Mouse (Mus musculus) liver, embryonic 13.5 days (tissue): ENCODE data around the gene D430019H16Rik. TPM values are rescaled to one million over a fixed set of nuclear protein-coding genes. Genes with fewer than 3 reads are reported as not detected.

Experiments
- ATAC-seq: fragments of 200-750 bp; cut with Nextera tagmentation; 2 replicates; pipeline ENCODE4 v1.8.0; 2017; ENCODE audit warnings: low read depth, mild to moderate bottlenecking, moderate number of reproducible peaks, moderate library complexity
- DNase-seq: peaks from one replicate; pipeline ENCODE4 v3.0.0; 2022
- H3K27ac ChIP-seq: fragments of 300-500 bp; sonication (generic); 2 replicates; pipeline ENCODE4 v1.5.1; 2015; ENCODE audit warnings: moderate library complexity, mild to moderate bottlenecking, inconsistent platforms
- H3K27me3 ChIP-seq: fragments of 300-500 bp; sonication (generic); 2 replicates; pipeline ENCODE4 v1.6.1; 2015; ENCODE audit warnings: mild to moderate bottlenecking, inconsistent platforms
- H3K36me3 ChIP-seq: fragments of 300-500 bp; sonication (generic); 2 replicates; pipeline ENCODE4 v1.6.1; 2015; ENCODE audit warnings: mild to moderate bottlenecking, inconsistent platforms
- H3K4me1 ChIP-seq: fragments of 300-500 bp; sonication (generic); replicated peaks from 2 replicates; pipeline ENCODE4 v1.6.1; 2015; ENCODE audit warnings: inconsistent platforms
- H3K4me2 ChIP-seq: fragments of 300-500 bp; sonication (generic); 2 replicates; pipeline ENCODE4 v1.6.1; 2015; ENCODE audit warnings: inconsistent platforms, mild to moderate bottlenecking, moderate library complexity
- H3K4me3 ChIP-seq: fragments of 300-500 bp; sonication (generic); replicated peaks from 2 replicates; pipeline ENCODE4 v1.5.1; 2015; ENCODE audit warnings: mild to moderate bottlenecking, inconsistent platforms
- H3K9ac ChIP-seq: fragments of 300-500 bp; sonication (generic); 2 replicates; pipeline ENCODE4 v1.6.1; 2015; ENCODE audit warnings: mild to moderate bottlenecking, inconsistent platforms
- H3K9me3 ChIP-seq: fragments of 300-500 bp; sonication (generic); replicated peaks from 2 replicates; pipeline ENCODE4 v1.6.1; 2016; ENCODE audit warnings: inconsistent platforms
- whole genome bisulfite sequencing: fragments of 180-500 bp; shearing (Covaris S2); methylation state at CpG from one replicate; pipeline ENCODE4 v1.1.7; 2015; ENCODE audit not compliant: insufficient replicate concordance; 5-methylcytosine and 5-hydroxymethylcytosine counted together
- polyA plus RNA-seq: library from polyadenylated mRNA; unstranded; fragments of >200 nt; fragmentation: Nextera tagmentation; extraction: Ambion mirVana; gene quantifications from 2 replicates; pipeline ENCODE4 v1.2.1, GENCODE M21; 2015

The D430019H16Rik gene
- polyA plus RNA-seq, 1 experiment from 2014 or later, result 0.09 TPM

GRCm38 (mm10) chr12:105490794-105491193, 37.1 kb downstream of the D430019H16Rik start:
- ATAC-seq (no peak; the same call in 1 of the 2 replicates), DNase-seq (no peak)
- 40% methylated on average over 6 of the region's 6 CpGs for WGBS
- H3K9me3 ChIP-seq, result no peaks in the 10 kb centered on the region
- no peak overlapping the region for H3K4me2 ChIP-seq
- no peak overlapping the region for H3K4me3 ChIP-seq
- H3K27me3 ChIP-seq, result no peaks in the 10 kb centered on the region
- no peaks in the 10 kb centered on the region for H3K4me1 ChIP-seq
- no peaks in the 10 kb centered on the region for H3K36me3 ChIP-seq
- H3K27ac ChIP-seq, result no peak overlapping the region
- no peak overlapping the region for H3K9ac ChIP-seq

- Histone ChIP-seq H3K4me3 (no peak overlapping the region), H3K36me3 (no peaks in the 10 kb centered on the region), H3K9ac (no peak overlapping the region), H3K4me2 (no peak overlapping the region), H3K9me3 (no peaks in the 10 kb centered on the region), H3K27ac (no peak overlapping the region), H3K4me1 (no peaks in the 10 kb centered on the region), H3K27me3 (no peaks in the 10 kb centered on the region)
- WGBS, result 63% methylated on average over 5 of the region's 5 CpGs
- ATAC-seq (no peak), DNase-seq (no peak)
Observed at GRCm38 (mm10) chr12:105494796-105495195, 41.1 kb downstream of the D430019H16Rik start.

GRCm38 (mm10) chr12:105497894-105498293, 44.2 kb downstream of the D430019H16Rik start:
- no peaks in the 10 kb centered on the region for H3K4me1 ChIP-seq
- H3K9me3 ChIP-seq, result no peaks in the 10 kb centered on the region
- ATAC-seq (no peak), DNase-seq (peak; percentile 29)
- H3K27ac ChIP-seq, result no peak overlapping the region
- WGBS, result 17% methylated on average over 6 of the region's 6 CpGs
- no peaks in the 10 kb centered on the region for H3K27me3 ChIP-seq
- no peak overlapping the region for H3K9ac ChIP-seq
- H3K36me3 ChIP-seq, result no peaks in the 10 kb centered on the region
- H3K4me3 ChIP-seq, result no peak overlapping the region
- H3K4me2 ChIP-seq, result no peak overlapping the region

- Histone ChIP-seq H3K4me3 (no peak overlapping the region), H3K9ac (no peak overlapping the region), H3K4me1 (no peaks in the 10 kb centered on the region), H3K36me3 (no peaks in the 10 kb centered on the region), H3K4me2 (no peak overlapping the region), H3K9me3 (no peaks in the 10 kb centered on the region), H3K27me3 (no peaks in the 10 kb centered on the region), H3K27ac (no peak overlapping the region)
- DNase-seq, result no peak
- WGBS, result 75% methylated on average over 7 of the region's 7 CpGs
- no peak for ATAC-seq
Observed at GRCm38 (mm10) chr12:105498423-105498822, 44.8 kb downstream of the D430019H16Rik start.

DNA sequence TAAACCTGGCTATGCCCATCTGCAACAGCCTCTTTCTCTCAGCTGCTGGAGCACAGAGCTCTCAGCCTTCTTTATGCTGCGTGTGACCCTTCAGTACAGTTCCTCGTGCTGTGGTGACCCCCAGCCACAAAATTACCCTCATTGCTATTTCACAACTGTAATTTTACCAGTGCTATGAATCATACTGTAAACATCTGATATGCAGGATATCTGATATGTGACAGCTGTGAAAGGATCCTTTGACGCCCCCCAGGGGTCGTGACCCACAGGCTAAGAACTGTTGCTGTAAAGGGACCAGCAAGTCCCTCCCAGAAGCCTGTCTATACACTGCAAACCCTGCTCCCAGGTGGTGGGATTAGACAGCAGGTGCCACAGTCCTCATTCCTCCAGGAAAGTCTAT, 45.2 kb downstream of the D430019H16Rik start:
- Histone ChIP-seq H3K27me3 (no peaks in the 10 kb centered on the region), H3K9ac (no peak overlapping the region), H3K9me3 (no peaks in the 10 kb centered on the region), H3K4me2 (no peak overlapping the region), H3K4me1 (no peaks in the 10 kb centered on the region), H3K27ac (no peak overlapping the region), H3K36me3 (no peaks in the 10 kb centered on the region), H3K4me3 (no peak overlapping the region)
- no peak for DNase-seq
- 45% methylated on average over 4 of the region's 4 CpGs for WGBS
- no peak for ATAC-seq

- Histone ChIP-seq H3K4me3 (no peak overlapping the region), H3K36me3 (no peaks in the 10 kb centered on the region), H3K27me3 (no peaks in the 10 kb centered on the region), H3K4me2 (no peak overlapping the region), H3K9me3 (no peaks in the 10 kb centered on the region), H3K4me1 (no peaks in the 10 kb centered on the region), H3K9ac (no peak overlapping the region), H3K27ac (no peak overlapping the region)
- 55% methylated on average over 5 of the region's 5 CpGs for WGBS
- no peak for ATAC-seq
- no peak for DNase-seq
Observed at GRCm38 (mm10) chr12:105500940-105501339, 47.3 kb downstream of the D430019H16Rik start.

DNA sequence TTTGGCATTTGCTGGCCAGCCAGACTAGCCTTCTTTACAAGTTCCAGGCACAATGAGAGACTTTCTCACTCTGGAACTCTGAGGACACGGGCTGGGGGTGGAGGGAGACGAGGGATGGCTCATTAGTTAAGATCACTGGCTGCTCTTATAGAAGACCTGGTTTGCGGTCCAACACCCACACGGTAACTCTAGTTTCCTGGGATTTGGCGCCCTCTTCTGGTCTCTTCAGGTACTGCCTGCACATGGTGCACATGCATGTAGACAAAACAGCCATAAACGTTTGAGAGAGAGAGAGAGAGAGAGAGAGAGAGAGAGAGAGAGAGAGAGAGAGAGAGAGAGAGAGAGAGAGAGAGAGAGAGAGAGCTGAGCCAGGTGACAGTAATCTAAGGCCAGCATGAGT, 51.1 kb downstream of the D430019H16Rik start:
- ATAC-seq (no peak), DNase-seq (no peak)
- no peaks in the 10 kb centered on the region for H3K9me3 ChIP-seq
- WGBS, result 49% methylated on average over 6 of the region's 6 CpGs
- H3K27me3 ChIP-seq, result no peaks in the 10 kb centered on the region
- no peak overlapping the region for H3K9ac ChIP-seq
- H3K36me3 ChIP-seq, result no peaks in the 10 kb centered on the region
- H3K4me2 ChIP-seq, result no peak overlapping the region
- H3K4me1 ChIP-seq, result no peaks in the 10 kb centered on the region
- H3K4me3 ChIP-seq, result no peak overlapping the region
- no peak overlapping the region for H3K27ac ChIP-seq

DNA sequence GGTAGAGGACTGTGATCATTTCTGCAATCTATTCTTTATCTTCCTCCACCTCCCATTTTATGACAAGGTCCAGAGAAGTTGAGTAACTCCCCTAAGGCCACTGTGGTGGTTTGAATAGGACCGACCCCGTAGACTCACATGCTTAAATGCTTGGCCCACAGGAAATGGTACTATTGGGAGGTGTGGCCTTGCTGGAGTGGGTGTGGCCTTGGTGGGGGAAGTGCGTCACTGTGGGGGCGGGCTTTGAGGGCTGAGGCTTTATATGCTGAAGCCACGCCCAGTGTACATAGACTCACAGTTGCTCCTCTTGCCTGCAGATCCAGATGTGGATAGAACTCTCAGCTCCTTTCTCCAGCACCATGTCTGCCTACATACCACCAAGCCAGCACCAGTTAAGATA, 57.5 kb downstream of the D430019H16Rik start:
- Histone ChIP-seq H3K4me3 (no peak overlapping the region), H3K27me3 (no peaks in the 10 kb centered on the region), H3K36me3 (no peaks in the 10 kb centered on the region), H3K4me2 (no peak overlapping the region), H3K9me3 (no peaks in the 10 kb centered on the region), H3K9ac (no peak overlapping the region), H3K4me1 (no peaks in the 10 kb centered on the region), H3K27ac (no peak overlapping the region)
- ATAC-seq (no peak), DNase-seq (no peak)
- WGBS, result 56% methylated on average over 5 of the region's 5 CpGs

DNA sequence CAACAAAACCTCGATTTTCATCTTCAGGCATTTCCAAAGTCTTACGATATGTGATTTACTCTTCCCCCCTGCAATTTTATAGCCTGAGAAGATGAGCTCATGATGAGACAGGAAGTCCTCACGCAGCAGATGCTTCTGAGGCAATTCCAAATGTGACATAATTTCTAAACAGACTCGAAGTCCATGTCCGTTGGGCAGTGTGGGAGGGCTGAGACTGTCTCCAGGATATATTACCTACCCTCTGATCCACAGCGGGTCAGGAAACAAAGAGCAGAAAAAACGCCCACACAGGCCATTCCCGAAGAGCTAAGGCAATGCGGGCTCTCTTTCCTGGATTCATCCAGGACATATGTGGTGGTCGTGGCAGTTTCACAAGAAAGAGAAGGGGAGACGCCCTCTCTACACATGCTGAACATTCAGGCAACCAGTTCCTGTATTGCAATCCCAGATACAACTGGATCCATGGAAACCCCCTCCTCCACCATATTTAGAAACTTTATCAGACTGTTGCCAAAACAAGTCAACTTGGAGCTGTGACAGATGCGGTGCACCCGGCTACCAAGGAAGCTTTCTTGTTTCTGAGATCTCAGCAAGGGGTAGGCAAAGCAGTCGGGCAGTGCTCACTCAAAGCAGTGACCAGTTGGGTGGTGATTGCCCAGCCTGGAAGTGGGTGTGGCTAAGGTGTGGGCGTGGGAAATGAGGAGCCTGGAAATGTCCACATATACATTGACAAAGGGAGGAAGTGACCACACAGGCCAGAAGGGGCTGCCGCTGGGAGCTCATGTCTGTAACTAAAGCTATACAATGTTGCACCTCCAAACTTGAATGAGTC, 58.2 kb downstream of the D430019H16Rik start:
- Histone ChIP-seq H3K9ac (no peak overlapping the region), H3K27ac (no peak overlapping the region), H3K9me3 (no peaks in the 10 kb centered on the region), H3K27me3 (no peaks in the 10 kb centered on the region), H3K36me3 (no peaks in the 10 kb centered on the region), H3K4me3 (no peak overlapping the region), H3K4me2 (no peak overlapping the region), H3K4me1 (no peaks in the 10 kb centered on the region)
- DNase-seq (no peak), ATAC-seq (no peak)
- WGBS, result 56% methylated on average over 16 of the region's 16 CpGs

DNA sequence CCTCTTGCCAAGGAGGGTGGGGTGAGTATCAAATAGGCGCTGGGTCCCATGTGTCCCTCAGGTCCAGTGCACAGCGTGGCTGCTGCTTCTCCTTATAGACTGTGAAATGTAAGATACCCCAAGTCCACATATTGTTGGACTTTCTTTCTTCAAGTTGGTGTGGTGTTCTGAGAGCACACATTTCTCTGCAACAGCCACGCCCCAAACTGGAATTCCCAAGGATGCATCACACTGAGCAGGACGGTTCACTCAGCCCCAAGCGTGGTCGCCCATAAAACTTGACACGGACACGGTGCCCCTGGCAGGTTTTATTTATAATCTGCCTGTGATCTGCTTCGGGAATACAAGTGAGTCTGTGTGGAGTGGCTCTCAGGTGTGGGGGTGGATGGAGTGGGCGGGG, 60.5 kb downstream of the D430019H16Rik start:
- no peaks in the 10 kb centered on the region for H3K4me1 ChIP-seq
- no peak overlapping the region for H3K27ac ChIP-seq
- ATAC-seq, result no peak
- no peak overlapping the region for H3K4me3 ChIP-seq
- no peak overlapping the region for H3K4me2 ChIP-seq
- no peaks in the 10 kb centered on the region for H3K36me3 ChIP-seq
- no peak overlapping the region for H3K9ac ChIP-seq
- whole genome bisulfite sequencing, result 74% methylated on average over 10 of the region's 10 CpGs
- H3K27me3 ChIP-seq, result no peaks in the 10 kb centered on the region
- H3K9me3 ChIP-seq, result no peaks in the 10 kb centered on the region
- DNase-seq, result no peak

- H3K27me3 ChIP-seq, result no peaks in the 10 kb centered on the region
- ATAC-seq (no peak), DNase-seq (no peak)
- 72% methylated on average over 21 of the region's 21 CpGs for WGBS
- H3K27ac ChIP-seq, result no peak overlapping the region
- H3K9ac ChIP-seq, result no peak overlapping the region
- H3K36me3 ChIP-seq, result no peaks in the 10 kb centered on the region
- no peaks in the 10 kb centered on the region for H3K9me3 ChIP-seq
- H3K4me2 ChIP-seq, result no peak overlapping the region
- no peaks in the 10 kb centered on the region for H3K4me1 ChIP-seq
- no peak overlapping the region for H3K4me3 ChIP-seq
Observed at GRCm38 (mm10) chr12:105517026-105517675, 63.5 kb downstream of the D430019H16Rik start.

- Histone ChIP-seq H3K4me3 (no peak overlapping the region), H3K9ac (no peak overlapping the region), H3K27me3 (no peaks in the 10 kb centered on the region), H3K4me2 (no peak overlapping the region), H3K9me3 (no peaks in the 10 kb centered on the region), H3K4me1 (no peaks in the 10 kb centered on the region), H3K27ac (no peak overlapping the region), H3K36me3 (no peaks in the 10 kb centered on the region)
- no peak for DNase-seq
- WGBS, result 68% methylated on average over 2 of the region's 2 CpGs
- no peak for ATAC-seq
Observed at GRCm38 (mm10) chr12:105519851-105520250, 66.2 kb downstream of the D430019H16Rik start.
